Mouse (Mus musculus) erythroblast, embryonic 14.5 days (primary cell): ENCODE measurements at regions not wholly inside any gene's neighbourhood (a gene's known extent, or its start where the extent isn't known, plus 50 kb on each side); places are given as distances from the start of the nearest gene placed in this dataset.

Experiments
- H3K27me3 ChIP-seq: 2 replicates; pipeline ENCODE4 v1.6.1; 2012; ENCODE audit warnings: inconsistent platforms; ENCODE audit not compliant: control insufficient read depth
- H3K36me3 ChIP-seq: 2 replicates; pipeline ENCODE4 v1.6.1; 2012; ENCODE audit warnings: mild to moderate bottlenecking, inconsistent platforms; ENCODE audit not compliant: control insufficient read depth
- H3K4me1 ChIP-seq: 2 replicates; pipeline ENCODE4 v1.6.1; 2012; ENCODE audit warnings: inconsistent platforms; ENCODE audit not compliant: control insufficient read depth
- H3K4me3 ChIP-seq: replicated peaks from 2 replicates; pipeline ENCODE3; 2012; ENCODE audit warnings: moderate library complexity, mild to moderate bottlenecking, inconsistent platforms
- H3K9me3 ChIP-seq: 2 replicates; pipeline ENCODE4 v1.6.1; 2012; ENCODE audit warnings: low read length, inconsistent platforms, mixed read lengths; ENCODE audit not compliant: control insufficient read depth
- GATA1 ChIP-seq: IDR thresholded peaks from 2 replicates; pipeline ENCODE4 v1.6.1; 2012; ENCODE audit warnings: low read length, inconsistent platforms, mixed read lengths
- TAL1 ChIP-seq: IDR thresholded peaks from 3 replicates; pipeline ENCODE4 v1.6.1; 2012; ENCODE audit warnings: low read length, inconsistent platforms, mixed read lengths

DNA sequence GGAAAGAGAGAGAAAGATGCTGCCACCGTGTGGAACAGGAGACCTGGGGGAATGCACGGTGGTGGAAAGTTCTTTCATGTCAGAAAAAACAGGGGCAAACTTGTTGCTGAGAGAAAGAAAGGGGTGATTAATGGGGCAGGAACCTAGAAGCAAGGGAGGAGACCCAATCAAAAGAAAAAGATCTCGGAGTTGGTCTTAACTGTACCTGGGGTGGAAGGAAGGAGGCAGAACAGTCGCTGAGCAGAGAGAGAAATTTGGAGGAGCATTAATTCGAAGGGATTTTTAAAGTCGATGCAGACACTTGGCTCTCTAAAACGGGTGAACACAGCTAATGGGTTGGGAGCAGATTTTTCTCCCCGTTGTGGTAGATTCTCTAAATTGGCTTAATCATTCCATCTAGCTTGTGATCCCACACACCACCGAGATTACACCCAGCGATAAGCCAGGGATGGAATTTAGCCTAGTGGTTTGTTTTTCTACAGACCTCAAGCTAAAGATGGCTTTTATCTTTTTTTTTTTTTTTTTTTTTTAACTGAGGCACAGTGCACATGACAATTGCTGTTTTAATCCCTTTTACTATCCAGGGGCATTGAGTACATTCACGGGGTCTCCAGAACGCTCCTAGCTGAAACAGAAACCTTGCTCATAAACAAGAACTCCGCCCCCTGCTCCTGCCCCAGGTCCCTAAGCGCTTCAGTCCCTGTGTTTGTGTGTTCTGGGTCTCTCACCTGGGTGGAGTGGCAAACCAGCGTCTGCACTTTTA, 73.1 kb upstream of the Cpm start:
- no peak overlapping the region for H3K4me3 ChIP-seq
- H3K4me1 ChIP-seq: no peaks in the 10 kb centered on the region
- no peaks in the 10 kb centered on the region for H3K27me3 ChIP-seq
- no peaks in the 10 kb centered on the region for H3K9me3 ChIP-seq
- H3K36me3 ChIP-seq: no peaks in the 10 kb centered on the region
- TF ChIP-seq GATA1: no peak
- no peak for TF ChIP-seq TAL1

DNA sequence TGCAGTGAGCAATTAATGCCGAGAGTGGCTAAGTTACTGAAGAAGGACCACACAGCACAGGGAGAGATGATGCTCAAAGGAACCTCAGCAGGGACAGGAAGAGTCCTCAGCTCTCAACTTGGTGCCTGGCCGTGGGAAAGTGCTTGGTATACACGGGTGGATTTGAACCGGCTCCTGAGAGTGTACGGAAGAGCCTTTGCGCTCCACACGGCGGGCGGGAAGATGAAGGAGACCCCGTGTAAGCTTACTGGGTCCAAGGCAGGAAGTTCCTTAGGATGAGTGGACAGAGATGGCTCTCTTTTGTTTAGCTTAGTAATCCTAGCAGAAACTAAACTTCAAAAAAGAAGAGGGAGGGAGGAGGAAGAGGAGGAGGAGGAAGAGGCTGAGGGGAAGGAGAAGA, 73.8 kb upstream of the Cpm start:
- H3K36me3 ChIP-seq: no peaks in the 10 kb centered on the region
- H3K4me1 ChIP-seq: no peaks in the 10 kb centered on the region
- no peak for TF ChIP-seq GATA1
- TF ChIP-seq TAL1: no peak
- no peak overlapping the region for H3K4me3 ChIP-seq
- no peaks in the 10 kb centered on the region for H3K9me3 ChIP-seq
- H3K27me3 ChIP-seq: no peaks in the 10 kb centered on the region

DNA sequence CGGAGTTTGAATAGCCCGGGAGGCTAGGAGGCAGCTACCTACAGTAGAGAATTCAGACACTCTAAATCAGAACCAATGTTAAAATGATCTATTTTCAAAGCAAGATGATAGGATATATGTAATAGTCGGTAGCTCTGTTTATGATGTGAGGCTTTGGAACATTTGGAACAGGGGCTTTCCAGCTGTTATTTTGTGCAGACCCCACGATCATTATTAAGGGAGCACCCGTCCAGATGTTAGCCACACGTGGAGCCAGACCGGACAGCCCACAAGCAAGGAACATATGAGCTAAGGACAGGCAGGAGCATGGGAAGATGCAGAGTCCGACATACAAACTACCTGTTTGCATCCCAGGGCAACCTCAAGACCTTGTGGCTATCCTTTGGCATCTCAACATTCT, 74.3 kb upstream of the Cpm start:
- Histone ChIP-seq H3K36me3 (no peaks in the 10 kb centered on the region), H3K4me3 (no peak overlapping the region), H3K4me1 (no peaks in the 10 kb centered on the region), H3K9me3 (no peaks in the 10 kb centered on the region), H3K27me3 (no peaks in the 10 kb centered on the region)
- TF ChIP-seq TAL1 (no peak), GATA1 (no peak)

- H3K9me3 ChIP-seq: no peaks in the 10 kb centered on the region
- TF ChIP-seq TAL1: no peak
- no peak for TF ChIP-seq GATA1
- no peaks in the 10 kb centered on the region for H3K36me3 ChIP-seq
- H3K27me3 ChIP-seq: no peaks in the 10 kb centered on the region
- H3K4me1 ChIP-seq: no peaks in the 10 kb centered on the region
- H3K4me3 ChIP-seq: no peak overlapping the region
These were observed 74.8 kb upstream of the Cpm start for GRCm38 (mm10) chr10:117554533-117554932.

GRCm38 (mm10) chr10:117553211-117554186, 75.8 kb upstream of the Cpm start:
- no peaks in the 10 kb centered on the region for H3K4me1 ChIP-seq
- TF ChIP-seq TAL1 (no peak), GATA1 (no peak)
- H3K4me3 ChIP-seq: no peak overlapping the region
- H3K36me3 ChIP-seq: no peaks in the 10 kb centered on the region
- H3K9me3 ChIP-seq: no peaks in the 10 kb centered on the region
- H3K27me3 ChIP-seq: no peaks in the 10 kb centered on the region

GRCm38 (mm10) chr10:117552049-117552652, 77.1 kb upstream of the Cpm start:
- Histone ChIP-seq H3K9me3 (no peaks in the 10 kb centered on the region), H3K36me3 (no peaks in the 10 kb centered on the region), H3K4me1 (no peaks in the 10 kb centered on the region), H3K4me3 (no peak overlapping the region), H3K27me3 (no peaks in the 10 kb centered on the region)
- TF ChIP-seq GATA1 (no peak), TAL1 (no peak)

DNA sequence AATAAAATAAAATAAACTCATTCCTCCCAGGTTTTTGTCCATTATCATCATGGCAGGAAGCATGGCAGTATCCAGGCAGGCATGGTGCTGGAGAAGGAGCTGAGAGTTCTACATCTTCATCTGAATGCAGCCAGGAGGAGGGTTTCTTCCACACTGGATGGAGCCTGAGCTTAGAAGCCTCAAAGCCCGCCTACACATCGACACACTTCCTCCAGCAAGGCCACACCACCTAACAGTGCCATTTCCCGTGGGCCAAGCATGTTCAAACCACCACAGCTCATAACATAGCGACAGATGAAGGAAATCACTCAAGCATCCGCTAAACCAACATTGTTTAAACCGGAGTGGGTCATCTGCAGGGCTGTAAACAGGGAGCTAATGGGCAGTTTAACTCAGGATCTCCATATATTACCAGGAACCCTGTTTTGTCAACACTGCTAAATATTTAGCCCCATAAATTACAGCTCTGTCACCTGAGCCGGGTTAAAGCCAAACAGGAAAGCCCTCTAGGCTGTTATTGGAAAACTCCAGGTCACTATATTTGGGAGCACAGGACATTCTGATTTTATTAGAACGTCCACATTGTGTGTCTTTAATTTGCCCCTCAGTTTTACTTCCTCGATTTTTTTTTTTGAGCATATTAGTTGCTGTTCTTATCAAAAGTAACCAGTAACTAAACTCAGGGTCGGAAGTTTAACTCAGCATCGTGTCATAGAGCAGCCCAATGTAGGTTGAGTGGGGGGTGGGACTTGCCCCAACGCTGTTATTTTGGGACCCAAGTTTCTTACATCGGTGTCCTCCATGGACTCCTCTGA, 77.9 kb upstream of the Cpm start:
- Histone ChIP-seq H3K36me3 (no peaks in the 10 kb centered on the region), H3K4me3 (no peak overlapping the region), H3K9me3 (no peaks in the 10 kb centered on the region), H3K4me1 (no peaks in the 10 kb centered on the region), H3K27me3 (no peaks in the 10 kb centered on the region)
- TF ChIP-seq GATA1 (no peak), TAL1 (no peak)

DNA sequence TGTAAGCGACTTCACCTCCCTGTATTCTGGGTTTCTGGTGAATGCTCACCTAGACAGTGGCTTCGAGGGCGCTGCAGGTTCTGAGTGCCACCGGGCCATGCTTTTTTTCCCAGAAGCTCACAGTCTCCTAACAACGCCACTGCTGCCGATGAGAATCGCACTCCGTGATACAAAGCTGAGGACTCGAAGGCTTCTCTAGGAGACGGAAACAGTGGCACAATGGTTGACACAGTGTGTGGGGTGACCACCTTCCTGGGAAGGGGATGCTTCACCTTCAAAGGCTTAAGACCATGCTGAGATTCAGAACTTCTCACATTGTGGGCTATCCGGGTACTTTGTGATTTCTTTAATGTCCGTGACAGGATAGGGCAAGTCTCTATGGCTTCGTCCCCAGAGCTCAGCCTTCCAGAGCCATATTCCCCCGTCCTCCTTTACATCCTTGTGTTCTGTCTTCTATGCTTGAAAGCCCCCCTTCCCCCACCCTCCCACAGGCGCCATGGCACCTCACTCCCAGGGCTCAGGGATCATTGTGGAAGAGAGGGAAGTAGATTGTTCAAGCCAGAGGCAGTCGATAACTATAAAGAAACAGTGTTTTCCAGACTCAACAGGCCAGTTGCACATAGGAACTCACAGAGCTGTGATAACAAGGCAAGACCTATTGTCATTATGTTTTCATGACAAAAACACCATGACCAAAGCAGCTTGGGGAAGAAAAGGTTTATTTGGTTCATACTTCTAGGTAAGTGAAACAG, 79.3 kb upstream of the Cpm start:
- no peak overlapping the region for H3K4me3 ChIP-seq
- H3K36me3 ChIP-seq: no peaks in the 10 kb centered on the region
- no peaks in the 10 kb centered on the region for H3K4me1 ChIP-seq
- TF ChIP-seq GATA1 (no peak), TAL1 (no peak)
- no peaks in the 10 kb centered on the region for H3K9me3 ChIP-seq
- H3K27me3 ChIP-seq: no peaks in the 10 kb centered on the region
